Mouse (Mus musculus) layer of hippocampus, adult 18-20 months (tissue): Measurements from ENCODE around the gene Pfkfb3. TPM values are rescaled to one million over a fixed set of nuclear protein-coding genes. Genes with fewer than 3 reads are reported as not detected.

ENCODE experiments used
- DNase-seq, 2 experiments: peaks; one replicate each; pipeline ENCODE4 v3.0.0; 2022; ENCODE audit warnings: low spot score in 2 of 2
- total RNA-seq, 2 experiments: library from RNA; stranded (reverse); gene quantifications; 2 replicates each; pipeline ENCODE4 v1.2.3; 2021

Gene Pfkfb3
- total RNA-seq, 2 experiments from 2014 or later: 40.0 to 41.4 TPM

DNA sequence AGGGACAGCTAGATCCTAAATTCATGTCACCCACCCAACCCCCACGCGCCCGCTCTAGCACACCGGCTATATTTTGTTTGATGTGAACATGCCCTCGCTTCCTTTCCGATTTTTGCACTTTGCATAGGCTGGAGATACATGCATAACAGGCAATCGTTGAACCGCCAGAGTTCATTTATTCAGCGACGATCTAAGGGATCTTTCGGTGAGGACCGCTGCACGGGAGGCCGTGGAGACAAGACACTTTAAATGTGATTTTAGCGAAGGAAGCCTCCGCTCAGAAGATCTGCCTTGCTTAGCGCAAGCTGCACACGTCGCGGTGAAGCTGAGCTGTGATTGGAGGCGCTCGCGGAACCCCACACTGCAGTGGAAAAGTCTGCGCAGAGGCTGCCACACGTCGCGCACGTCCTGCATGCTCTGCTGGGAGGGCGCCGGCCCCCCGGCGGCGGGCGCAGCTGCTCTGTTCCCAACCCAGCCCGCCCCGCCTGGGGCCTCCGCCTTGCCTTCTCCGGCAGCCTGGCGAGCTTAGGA is 50.9 kb downstream of the Pfkfb3 start:
- DNase-seq: peak; percentile 80 to 92

DNA sequence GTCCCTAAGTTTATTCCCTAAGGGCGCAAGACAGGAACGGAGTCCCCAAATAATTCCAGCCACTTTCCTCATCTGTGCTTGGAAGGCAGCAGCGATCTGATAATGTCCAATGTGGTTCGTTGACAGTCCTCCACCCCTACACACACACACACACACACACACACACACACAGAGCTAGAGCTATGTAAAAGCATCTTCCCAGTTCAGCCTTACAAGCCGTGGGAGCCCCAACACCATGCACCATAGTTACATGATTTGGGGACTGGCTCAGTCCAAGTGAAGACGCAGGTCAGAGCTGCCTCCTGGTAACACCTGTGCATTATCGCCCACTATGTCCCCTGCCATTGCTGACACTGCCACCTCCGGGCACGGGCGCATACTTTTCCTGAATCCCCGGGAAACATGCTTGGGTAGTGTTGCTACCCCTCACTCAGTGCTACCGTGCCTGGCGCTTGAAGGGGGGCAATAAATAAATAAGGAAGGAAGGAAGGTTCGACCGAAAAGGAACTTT is 51.6 kb downstream of the Pfkfb3 start:
- DNase-seq: no peak

DNA sequence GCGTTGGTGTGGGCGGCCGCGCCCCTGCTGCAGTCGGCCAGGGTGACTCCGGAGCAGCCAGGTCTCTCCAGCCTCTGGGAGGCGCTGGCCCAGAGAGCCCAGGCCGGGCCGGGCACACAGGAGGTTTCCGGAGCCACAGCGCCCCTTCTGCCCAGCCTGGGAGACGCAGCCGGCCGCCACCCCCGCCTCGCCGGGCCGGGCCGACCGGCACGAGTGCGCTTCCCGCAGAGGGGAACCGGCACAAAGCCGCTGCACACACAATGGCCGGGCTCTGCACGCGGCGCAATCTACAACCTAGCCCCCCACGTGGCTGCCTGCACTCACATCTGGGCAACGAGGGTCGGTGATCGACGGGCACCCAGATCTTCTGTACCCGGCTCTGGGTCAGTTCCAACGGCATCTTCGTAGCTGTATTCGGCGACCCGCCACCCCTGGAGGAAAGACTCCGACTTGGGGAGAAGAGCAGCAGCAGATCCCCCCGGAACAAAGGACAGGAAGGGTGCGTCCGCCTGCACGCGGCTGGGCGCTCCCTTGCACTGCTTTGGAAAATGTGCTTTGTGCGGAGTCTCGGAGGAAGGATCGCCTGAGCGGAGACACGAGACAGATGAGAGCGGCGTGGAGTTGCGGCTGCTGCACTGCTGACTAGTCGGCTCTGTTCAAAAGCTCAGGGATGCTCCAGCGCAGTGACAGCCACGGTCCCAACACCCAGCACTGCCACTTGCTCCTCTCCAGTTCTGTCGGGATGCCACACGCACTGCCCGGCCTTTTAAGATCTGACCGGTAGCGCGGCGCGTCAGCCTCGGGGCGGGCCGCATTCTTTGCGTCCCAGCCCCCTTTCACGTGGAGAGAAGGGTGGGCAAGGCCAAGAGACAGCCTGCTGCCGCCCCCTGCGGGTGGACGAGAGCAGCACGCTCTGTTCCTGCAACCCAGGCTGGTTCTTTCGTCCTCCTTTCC is 52.3 kb downstream of the Pfkfb3 start:
- peak; percentile 87 to 96 for DNase-seq

DNA sequence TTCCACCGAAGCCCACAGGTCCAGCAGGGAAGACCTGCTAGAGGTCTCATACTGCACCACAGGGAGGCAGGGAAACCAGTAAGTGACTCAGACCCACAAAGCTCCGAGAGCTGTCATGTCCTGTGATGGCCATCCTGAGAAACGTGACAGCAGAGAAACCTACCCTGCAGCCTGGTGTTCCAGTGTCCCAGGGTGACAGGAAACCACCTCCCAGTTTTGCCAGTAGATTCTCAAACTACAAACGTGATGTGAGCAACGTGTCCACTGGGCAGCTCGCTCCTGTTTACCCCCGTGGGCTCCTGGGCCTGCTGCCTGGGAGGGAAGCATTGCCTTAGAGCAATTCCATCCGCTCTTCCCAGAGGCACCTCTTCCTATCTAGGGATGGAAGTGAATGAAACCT is 53.2 kb downstream of the Pfkfb3 start:
- DNase-seq: peak; percentile 7 to 21

DNA sequence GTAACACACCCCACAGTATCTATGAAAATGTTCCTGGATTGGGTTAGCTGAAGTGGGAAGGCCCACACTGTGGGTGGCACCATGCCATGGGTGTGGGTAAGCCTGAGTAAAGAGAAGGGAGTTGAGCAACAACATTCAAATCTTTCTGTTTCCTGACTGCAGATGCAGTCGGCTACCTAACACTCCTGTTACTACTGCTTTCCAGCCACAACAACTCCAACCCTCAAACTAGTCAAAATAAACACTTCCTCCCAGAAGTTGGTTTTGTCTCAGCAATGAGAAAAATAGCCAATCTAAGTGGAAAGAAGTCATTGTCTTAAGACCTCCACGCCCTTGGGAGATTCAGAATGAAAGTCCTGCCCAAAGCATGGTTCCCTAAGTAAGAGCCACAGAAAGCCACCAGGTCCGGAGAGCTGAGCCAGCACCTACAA is 57.3 kb downstream of the Pfkfb3 start:
- peak; percentile 64 to 86 for DNase-seq

DNA sequence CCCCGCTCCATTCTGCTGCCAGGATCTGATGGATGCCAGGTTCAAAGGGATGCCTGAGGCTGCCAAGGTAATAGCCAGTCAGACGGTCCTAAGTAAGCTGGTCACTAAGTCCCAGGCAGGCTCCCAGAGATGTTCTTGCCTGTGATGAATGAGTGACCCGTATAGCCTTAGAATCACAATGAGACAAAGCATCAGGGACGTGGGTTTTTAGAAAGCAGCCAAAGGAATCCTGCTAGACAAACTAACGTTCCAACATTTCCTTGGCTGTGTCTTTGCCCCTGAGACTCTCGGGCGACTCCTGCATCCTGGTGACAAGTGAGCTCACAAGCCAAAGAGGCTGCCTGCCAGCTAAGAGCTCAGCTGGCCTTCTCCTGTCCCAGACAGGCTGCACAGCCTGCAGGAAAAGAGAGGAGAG is 59.0 kb downstream of the Pfkfb3 start:
- peak; percentile 18 to 47 for DNase-seq

DNA sequence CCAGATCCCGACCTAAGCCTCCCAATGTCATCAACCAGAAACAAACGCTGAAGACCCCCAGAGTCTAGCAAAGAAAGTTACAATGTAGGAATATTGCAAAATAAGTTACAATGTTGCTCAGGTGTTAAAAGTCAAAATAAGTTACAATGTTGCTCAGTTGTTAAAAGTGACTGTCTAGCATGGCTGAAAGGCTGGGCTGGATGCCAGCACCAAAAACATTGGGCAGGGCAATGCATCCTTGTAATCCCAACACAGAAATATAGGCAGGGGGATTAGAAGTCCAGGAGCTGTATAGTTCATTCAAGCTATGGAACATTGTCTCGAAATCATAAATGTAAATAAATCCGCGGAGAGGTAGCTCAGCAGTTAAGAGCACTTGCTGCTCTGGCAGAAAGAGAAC is 61.0 kb downstream of the Pfkfb3 start:
- no peak for DNase-seq

DNA sequence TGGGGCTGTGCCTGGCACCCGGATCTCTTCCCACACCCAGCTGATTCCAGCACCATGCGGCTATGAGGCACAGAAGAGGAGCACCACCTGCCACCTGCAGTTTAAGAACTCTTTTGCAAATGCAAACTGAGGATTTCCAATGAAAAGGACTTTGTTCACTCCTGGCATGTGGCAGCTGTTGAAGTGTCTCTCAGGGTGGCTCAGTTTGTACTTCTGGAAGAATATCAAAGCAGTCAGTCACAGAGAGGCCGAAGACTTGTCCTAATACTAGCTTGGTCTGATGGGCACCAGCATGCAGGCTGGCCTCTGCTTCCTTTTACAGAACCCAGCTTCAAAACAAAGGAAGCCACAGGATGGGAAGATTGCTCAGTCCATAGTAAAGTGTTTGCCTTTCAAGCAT is 62.4 kb downstream of the Pfkfb3 start:
- no peak for DNase-seq

DNA sequence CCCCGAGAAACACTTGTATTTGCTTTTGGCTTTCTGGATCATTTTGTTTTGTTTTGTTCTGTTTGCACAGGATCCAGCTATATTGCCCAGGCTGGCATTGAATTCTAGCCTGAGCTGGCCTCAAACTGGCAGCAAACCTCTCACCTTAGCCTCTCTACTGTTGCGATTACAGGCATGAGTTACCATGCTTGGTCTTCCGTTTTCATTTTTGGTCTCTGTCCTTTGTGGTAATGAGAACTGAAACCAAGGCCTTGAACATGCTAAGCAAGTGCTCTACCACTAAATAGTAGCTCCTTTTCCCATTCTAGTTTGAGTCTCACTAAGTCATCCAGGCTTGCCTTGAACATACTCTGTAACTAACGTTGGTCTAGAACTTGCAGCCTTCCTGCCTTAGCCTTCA is 63.3 kb downstream of the Pfkfb3 start:
- no peak for DNase-seq

DNA sequence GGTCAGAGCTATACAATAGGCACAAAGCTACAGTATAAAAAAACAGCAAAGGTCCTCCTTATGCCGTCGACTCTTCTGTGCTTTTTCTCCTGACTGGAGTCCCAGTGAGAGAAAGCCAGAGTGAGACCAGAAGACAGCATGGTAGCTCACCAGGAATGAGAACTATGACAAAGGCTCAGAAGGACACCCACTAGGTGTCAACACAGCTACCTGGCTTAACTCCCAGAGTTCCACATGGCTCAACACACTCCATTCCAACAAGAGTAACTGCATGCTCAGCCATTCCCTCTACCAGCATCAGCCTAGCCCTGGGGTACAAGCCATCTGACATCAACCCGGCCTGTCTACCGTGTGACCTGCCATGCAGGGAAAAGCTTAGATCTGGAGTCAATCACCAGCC is 70.7 kb downstream of the Pfkfb3 start:
- no peak for DNase-seq

DNA sequence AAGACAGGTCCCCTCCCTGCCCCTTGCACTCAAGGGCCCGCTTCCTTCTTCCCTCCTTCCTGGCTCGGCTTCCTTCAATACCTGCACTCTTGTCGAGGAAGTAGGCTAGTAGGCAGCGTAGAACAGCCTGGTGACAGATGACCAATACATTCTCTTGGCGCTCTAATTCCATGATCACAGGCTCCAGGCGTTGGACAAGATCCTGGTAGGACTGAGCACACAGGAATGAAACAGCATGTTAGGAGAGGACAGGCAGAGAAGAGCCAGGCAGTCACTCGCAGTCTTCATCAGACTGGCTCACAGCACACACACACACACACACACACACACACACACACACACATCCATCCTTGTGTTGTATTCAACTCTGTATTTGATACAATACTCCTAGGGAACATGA is 71.5 kb downstream of the Pfkfb3 start:
- DNase-seq: no peak

DNA sequence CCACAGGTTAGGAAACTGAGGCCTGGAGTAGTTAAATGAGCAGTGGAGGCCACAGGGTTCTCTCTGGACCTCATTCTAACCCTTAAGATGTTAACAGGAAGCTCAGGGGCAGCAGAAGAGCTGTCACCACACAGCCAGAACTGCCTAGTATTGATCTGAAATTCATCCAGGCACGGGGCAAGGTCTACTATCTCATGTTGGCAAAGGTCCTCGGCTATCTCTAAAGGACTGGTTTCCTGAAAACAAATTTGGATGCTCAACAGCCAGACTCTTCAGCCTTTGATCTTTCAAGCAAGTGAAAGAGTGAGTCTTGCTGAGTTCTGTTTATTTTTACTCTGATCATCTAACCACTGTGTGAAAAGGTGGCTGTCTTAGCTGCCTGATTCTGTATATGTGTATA is 74.9 kb downstream of the Pfkfb3 start:
- no peak for DNase-seq

DNA sequence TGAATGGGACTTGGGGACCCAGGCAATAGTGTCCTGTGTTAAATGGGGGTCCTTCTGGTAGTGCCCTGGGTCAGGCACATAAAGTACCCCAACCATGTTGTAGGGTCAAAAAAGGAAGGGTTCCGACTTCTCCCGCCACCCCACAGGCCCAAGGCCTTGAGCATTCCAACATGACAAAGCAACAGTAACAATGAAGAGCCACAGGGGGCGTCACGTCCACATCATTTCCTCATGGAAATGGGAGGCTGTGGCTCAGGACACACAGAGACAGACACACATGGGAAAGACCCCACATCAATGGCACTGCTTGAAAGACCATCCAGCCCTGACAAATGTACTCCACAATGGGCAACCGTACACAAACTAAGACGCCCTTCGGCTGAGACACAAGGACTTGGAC is 78.6 kb downstream of the Pfkfb3 start:
- DNase-seq: no peak

DNA sequence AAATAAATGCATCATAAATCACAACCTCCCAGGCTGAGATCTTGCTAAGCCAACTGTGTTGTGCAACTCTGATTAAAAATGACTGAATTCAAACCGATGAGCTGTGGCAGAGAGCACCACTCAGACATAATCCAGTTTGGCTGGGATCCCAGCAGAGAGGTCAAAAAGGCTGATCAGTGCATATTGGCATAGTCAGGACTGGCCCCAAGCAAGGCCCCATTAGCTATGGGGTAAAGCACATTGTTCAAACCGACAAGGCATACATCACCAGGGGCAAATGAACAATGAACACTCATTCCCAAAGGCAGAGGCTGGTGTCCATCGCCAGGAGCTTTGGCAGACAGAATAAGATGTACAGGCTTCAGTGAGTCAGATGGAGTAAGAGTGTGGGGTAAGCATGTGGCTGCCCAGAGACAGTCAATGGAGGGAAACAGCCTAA is 89.2 kb downstream of the Pfkfb3 start:
- DNase-seq: no peak

DNA sequence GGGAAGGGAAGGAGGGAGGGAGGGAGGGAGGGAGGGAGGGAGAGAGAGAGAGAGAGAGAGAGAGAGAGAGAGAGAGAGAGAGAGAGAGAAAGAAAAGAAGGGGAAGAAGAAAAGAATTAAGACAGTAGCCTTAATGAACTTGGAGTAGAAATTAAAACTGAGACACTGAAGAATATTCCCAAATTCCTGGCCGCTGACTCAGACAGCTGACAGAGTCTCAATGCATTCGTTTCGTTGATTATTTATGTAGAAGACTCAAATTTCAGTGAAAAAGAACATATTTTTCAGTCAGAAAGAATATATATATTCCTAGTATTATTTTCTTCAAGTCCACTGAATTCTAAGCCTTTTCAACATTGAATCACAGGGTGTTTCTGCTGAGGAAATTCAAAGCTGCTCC is 92.9 kb downstream of the Pfkfb3 start:
- DNase-seq: no peak

DNA sequence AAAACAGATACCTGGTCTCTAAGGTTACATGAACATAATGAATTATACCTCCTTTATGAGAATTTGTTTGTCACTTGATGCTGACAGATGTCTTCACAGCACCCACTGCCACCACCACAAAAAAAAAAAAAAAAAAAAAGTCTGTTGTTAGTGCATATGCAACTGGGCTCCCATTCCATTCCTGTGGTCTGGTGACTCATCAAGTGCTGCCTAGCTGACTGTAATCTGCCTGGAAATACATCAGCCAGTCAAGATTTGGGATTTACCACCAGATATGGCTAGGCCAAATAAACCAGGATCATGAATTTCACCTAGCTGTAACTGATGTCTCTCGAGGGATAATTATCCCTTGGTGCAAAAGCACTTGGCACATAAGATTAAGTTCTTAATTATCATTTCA is 95.4 kb downstream of the Pfkfb3 start:
- peak in 1 of 2 experiments; percentile 8 for DNase-seq

DNA sequence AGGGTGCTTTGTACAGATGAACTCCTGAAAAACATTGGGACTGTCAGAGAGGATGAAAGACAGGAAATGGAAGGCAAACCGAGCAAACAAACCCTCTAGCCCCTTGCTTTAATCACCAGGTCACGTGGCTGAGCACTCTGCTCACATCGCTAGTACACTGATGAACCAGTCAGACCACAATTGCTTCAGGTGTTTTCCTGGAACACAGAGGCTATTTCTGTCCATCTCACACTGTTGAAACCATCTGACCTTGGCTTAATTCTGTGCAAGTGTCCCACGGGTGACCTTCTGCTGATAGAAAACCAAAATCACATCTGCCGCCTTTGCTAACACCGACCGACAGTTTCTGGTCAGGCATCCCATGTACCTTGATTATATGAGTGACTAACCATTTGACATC is 96.0 kb downstream of the Pfkfb3 start:
- no peak for DNase-seq

DNA sequence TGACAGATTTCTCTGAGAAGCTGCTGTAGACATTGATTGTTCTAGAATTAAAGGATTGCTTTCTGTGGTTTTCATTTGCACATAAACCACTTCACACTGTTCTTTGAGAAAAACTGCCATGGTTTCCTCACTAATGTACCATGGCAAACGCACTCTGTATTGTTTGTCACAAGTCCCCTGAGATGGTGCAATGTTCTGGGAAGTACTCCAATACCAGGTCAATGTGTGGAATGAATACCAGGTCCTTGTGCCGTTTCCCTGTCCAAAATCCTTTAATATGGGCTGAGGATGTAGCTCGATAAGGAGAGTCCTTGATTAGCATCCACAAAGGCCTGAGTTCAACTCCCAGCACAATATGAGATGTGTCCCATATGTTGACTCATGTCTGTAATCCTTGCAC is 105.2 kb downstream of the Pfkfb3 start:
- DNase-seq: no peak

DNA sequence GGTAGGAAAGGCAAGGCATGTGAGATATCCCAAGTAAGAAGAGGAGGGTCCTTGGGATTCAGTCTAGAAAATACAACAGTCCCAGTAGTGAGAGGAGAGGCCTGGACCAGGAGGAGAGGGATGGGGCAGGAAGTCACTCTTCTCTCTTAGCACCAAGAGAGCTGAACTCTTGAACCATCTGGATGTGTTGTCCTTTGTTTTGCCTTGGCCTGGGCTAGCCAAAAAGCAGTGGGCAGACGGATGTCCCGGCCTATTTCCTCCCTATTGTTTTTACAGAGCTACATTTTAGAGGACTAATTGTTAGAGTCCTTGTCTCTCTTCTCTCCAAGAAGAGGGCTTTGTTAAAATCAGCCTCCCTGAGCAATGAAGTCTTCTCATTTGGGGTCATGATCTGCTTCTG is 106.0 kb downstream of the Pfkfb3 start:
- DNase-seq: no peak

DNA sequence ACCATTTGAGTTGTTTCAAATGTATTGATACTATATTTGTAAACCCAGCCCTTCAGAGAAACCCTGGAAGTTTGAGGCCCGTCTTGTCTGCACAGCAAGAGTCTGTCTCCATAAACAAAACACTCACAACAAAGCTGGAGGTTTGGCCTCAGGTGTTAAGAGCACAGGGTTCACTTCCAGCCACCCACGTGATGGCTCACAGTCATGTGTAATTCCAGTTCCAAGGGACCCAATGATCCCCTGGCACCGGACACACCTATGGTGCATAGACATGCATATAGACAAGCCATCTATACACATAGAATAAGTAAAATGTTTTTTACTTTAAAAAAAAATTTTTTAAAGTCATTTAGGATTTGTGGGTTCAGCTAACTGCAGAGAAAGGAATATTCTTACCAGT is 108.2 kb downstream of the Pfkfb3 start:
- DNase-seq: no peak

DNA sequence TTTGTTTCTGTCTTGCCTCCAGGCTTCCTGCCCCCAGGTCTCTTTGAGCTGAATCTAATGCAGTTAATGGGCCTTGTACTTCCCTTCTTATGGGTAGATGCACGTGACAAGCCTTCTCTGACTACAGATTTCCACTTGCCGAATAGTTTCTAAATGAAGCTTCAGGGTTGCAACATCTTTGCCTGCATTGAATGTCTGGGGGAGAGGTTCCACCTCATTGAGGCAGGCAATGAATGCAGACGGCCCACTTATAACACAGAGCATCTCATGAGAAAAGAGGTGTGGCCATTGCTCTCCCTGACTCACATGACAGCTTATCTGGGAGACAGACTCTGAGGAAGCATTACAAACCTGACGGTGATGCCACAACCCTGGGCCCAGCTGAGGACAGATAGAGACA is 112.0 kb downstream of the Pfkfb3 start:
- DNase-seq: no peak

DNA sequence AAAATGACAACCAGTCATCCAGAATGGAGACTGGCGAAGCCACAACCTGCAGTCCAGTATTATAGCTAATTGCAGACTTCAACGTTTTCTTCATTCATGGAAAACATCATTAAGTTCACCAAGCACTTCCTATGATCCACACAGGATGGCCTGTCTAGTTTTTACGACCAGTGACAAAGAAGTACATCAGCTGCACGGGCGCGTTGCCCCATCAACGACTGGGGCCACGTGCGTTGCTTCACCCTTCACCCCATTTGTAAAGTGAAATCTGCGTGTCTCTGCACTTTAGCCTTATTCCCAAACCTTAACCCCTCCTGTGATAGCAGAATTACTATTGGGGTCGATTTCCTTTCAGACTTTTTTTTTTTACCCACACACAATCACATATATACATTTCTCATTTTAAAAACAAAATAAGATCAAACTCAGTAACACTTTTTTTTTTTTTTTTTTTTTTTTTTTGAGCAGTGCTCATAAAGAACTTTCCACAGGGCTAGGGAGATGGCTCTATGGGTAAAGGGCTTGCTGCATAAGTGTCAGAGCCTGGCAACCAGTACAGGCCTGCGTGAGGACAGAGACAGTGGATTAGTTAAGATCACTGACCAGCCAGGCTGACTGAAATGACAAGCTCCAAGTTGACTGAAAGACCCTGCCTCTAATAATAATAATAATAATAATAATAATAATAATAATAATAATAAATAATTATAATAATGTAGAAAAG is 115.5 kb downstream of the Pfkfb3 start:
- no peak for DNase-seq
